Mouse (Mus musculus) liver, embryonic 14.5 days (tissue): ENCODE measurements at regions not wholly inside any gene's neighbourhood (a gene's known extent, or its start where the extent isn't known, plus 50 kb on each side); places are given as distances from the start of the nearest gene placed in this dataset.

ENCODE experiments used
- CTCF ChIP-seq: IDR thresholded peaks from 2 replicates; pipeline ENCODE4 v1.5.1; 2016; ENCODE audit warnings: antibody characterized with exemption, low read depth, control low read depth
- EP300 ChIP-seq: IDR thresholded peaks from 2 replicates; pipeline ENCODE4 v1.6.1; 2016; ENCODE audit warnings: antibody characterized with exemption, low read depth

DNA sequence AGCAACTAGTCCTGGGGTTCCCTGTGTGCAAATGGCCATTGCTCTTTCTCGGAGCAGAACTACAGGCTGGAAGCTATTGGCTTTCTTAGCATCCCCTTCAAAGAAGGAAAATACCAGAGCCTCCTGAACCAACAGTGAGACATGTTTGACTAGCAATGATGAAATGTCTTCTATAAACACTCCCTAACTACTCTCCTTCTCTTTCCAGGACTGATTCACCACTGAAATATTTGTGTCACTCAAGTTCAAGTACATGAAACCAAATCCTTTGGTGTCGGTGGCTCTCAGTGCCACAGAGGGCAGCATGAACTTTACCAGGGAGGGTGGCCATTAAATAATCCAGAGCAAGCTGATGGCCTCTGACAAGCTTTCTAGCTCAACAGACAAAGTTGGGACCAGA is 270.0 kb downstream of the Osr1 start:
- TF ChIP-seq CTCF = no peak
- no peak for TF ChIP-seq EP300
